Mouse (Mus musculus): Measurements from ENCODE around the gene Odf4.

The Odf4 gene

GRCm38 (mm10) chr11:68886091-68886490 lies 40.8 kb downstream of the Odf4 start:
- no peaks in the 10 kb centered on the region for H3K9me3 ChIP-seq (ENCODE audit: low read length)
- H3K4me3 ChIP-seq (replicated peaks; ENCODE audit: low read length), result no peak overlapping the region
- no peak for TF ChIP-seq NANOG (IDR thresholded peaks at IDR 0.05; ENCODE audit: borderline replicate concordance, low read length)

GRCm38 (mm10) chr11:68884368-68884767 lies 42.5 kb downstream of the Odf4 start:
- H3K27me3 ChIP-seq (ENCODE audit: insufficient read depth, low read length), result no peaks in the 10 kb centered on the region

More at GRCm38 (mm10) chr11:68886091-68886490, 40.8 kb downstream of the Odf4 start:
- Histone ChIP-seq H3K27me3 (ENCODE audit: insufficient read depth, low read length) (peaks cover 4% of the 10 kb centered on the region; the same call in 1 of the 2 replicates), H3K36me3 (ENCODE audit: insufficient read depth, low read length) (no peaks in the 10 kb centered on the region), H3K4me1 (replicated peaks; ENCODE audit: low read depth, low read length) (peaks cover 17% of the 10 kb centered on the region)

GRCm38 (mm10) chr11:68883843-68884242 lies 43.0 kb downstream of the Odf4 start:
- Histone ChIP-seq H3K4me3 (replicated peaks; ENCODE audit: low read length) (no peak overlapping the region), H3K4me1 (replicated peaks; ENCODE audit: low read depth, low read length) (peaks cover 18% of the 10 kb centered on the region), H3K9me3 (ENCODE audit: low read length) (no peaks in the 10 kb centered on the region), H3K27me3 (ENCODE audit: insufficient read depth, low read length) (no peaks in the 10 kb centered on the region), H3K36me3 (ENCODE audit: insufficient read depth, low read length) (no peaks in the 10 kb centered on the region)
- TF ChIP-seq CTCF (conservative IDR thresholded peaks at IDR 0.05; ENCODE audit: low read length) (no peak), NANOG (IDR thresholded peaks at IDR 0.05; ENCODE audit: borderline replicate concordance, low read length) (no peak), POU5F1 (IDR thresholded peaks at IDR 0.05; ENCODE audit: borderline replicate concordance, low read length) (no peak)

More at GRCm38 (mm10) chr11:68884368-68884767, 42.5 kb downstream of the Odf4 start:
- Histone ChIP-seq H3K36me3 (ENCODE audit: insufficient read depth, low read length) (no peaks in the 10 kb centered on the region), H3K4me1 (replicated peaks; ENCODE audit: low read depth, low read length) (peaks cover 17% of the 10 kb centered on the region), H3K9me3 (ENCODE audit: low read length) (no peaks in the 10 kb centered on the region), H3K4me3 (replicated peaks; ENCODE audit: low read length) (no peak overlapping the region)
- TF ChIP-seq NANOG (IDR thresholded peaks at IDR 0.05; ENCODE audit: borderline replicate concordance, low read length) (no peak), CTCF (conservative IDR thresholded peaks at IDR 0.05; ENCODE audit: low read length) (no peak), POU5F1 (IDR thresholded peaks at IDR 0.05; ENCODE audit: borderline replicate concordance, low read length) (no peak)

GRCm38 (mm10) chr11:68882107-68882506 lies 44.8 kb downstream of the Odf4 start:
- H3K4me3 ChIP-seq (replicated peaks; ENCODE audit: low read length), result peak overlapping the region; percentile 43

DNA sequence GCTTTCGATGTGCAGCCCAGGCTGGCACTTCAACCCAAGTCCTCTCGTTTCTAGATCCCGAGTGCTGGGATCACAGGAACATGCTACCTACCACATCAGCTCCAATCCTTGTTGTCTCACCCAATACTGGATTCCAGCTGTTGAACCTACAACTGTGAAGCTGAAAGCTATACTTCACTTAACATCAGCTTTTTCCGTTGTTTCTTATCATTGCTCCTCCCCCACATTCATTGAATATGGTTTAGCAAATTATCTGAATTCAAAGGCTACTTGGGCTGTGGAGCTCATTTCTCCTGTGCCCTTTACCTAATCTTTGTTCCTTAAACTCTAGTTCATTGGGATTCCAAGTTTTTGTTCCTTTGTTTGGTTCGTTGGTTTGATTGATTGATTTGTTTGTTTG lies 48.1 kb downstream of the Odf4 start:
- TF ChIP-seq NANOG (IDR thresholded peaks at IDR 0.05; ENCODE audit: borderline replicate concordance, low read length) (no peak), POU5F1 (IDR thresholded peaks at IDR 0.05; ENCODE audit: borderline replicate concordance, low read length) (no peak), CTCF (conservative IDR thresholded peaks at IDR 0.05; ENCODE audit: low read length) (no peak)
- H3K4me3 ChIP-seq (replicated peaks; ENCODE audit: low read length), result no peak overlapping the region
- H3K9me3 ChIP-seq (ENCODE audit: low read length), result no peaks in the 10 kb centered on the region
- peaks cover 32% of the 10 kb centered on the region for H3K4me1 ChIP-seq (replicated peaks; ENCODE audit: low read depth, low read length)
- H3K36me3 ChIP-seq (ENCODE audit: insufficient read depth, low read length), result no peaks in the 10 kb centered on the region
- no peaks in the 10 kb centered on the region for H3K27me3 ChIP-seq (ENCODE audit: insufficient read depth, low read length)

More at GRCm38 (mm10) chr11:68882107-68882506, 44.8 kb downstream of the Odf4 start:
- H3K36me3 ChIP-seq (ENCODE audit: insufficient read depth, low read length), result no peaks in the 10 kb centered on the region
- no peaks in the 10 kb centered on the region for H3K9me3 ChIP-seq (ENCODE audit: low read length)
- TF ChIP-seq CTCF (conservative IDR thresholded peaks at IDR 0.05; ENCODE audit: low read length) (no peak), POU5F1 (IDR thresholded peaks at IDR 0.05; ENCODE audit: borderline replicate concordance, low read length) (no peak), NANOG (IDR thresholded peaks at IDR 0.05; ENCODE audit: borderline replicate concordance, low read length) (no peak)
- H3K4me1 ChIP-seq (replicated peaks; ENCODE audit: low read depth, low read length), result peaks cover 32% of the 10 kb centered on the region
- no peaks in the 10 kb centered on the region for H3K27me3 ChIP-seq (ENCODE audit: insufficient read depth, low read length)

GRCm38 (mm10) chr11:68874841-68875240 lies 52.0 kb downstream of the Odf4 start:
- no peak overlapping the region for H3K4me3 ChIP-seq (replicated peaks; ENCODE audit: low read length)
- H3K36me3 ChIP-seq (ENCODE audit: insufficient read depth, low read length), result no peaks in the 10 kb centered on the region
- TF ChIP-seq CTCF (conservative IDR thresholded peaks at IDR 0.05; ENCODE audit: low read length) (peak; percentile 73), NANOG (IDR thresholded peaks at IDR 0.05; ENCODE audit: borderline replicate concordance, low read length) (no peak)
- no peaks in the 10 kb centered on the region for H3K9me3 ChIP-seq (ENCODE audit: low read length)
- H3K27me3 ChIP-seq (ENCODE audit: insufficient read depth, low read length), result no peaks in the 10 kb centered on the region
- peaks cover 37% of the 10 kb centered on the region for H3K4me1 ChIP-seq (replicated peaks; ENCODE audit: low read depth, low read length)
